Mouse (Mus musculus) retina, postnatal 1 day (tissue): Measurements from ENCODE around the gene Cysrt1.
"Not testable (repeated sequence)": the region's sequence is repeated elsewhere in the genome, so short reads cannot be mapped to it uniquely, and the experiment has no call there.

Experiments used
- DNase-seq: peaks from one replicate; pipeline ENCODE4 v3.0.0-alpha.2; 2012

Gene Cysrt1

DNA sequence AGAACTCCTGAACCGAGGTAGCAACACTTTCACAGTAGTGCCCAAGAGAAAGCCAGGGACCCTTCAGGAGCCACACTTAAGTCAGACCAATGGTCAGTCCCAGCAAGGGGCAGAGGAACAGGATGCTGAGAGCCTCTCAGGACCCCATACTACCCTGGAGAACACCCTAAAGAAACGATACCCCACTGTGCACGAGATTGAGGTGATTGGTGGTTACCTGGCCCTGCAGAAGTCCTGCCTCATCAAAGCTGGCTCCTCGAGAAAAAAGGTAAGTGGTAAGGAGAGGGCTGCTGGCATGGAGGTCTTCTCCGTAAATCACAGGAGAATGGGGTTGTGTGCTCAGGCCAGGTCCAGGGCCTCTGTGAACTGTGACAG lies 22.0 kb upstream of the Cysrt1 start:
- DNase-seq: no peak

DNA sequence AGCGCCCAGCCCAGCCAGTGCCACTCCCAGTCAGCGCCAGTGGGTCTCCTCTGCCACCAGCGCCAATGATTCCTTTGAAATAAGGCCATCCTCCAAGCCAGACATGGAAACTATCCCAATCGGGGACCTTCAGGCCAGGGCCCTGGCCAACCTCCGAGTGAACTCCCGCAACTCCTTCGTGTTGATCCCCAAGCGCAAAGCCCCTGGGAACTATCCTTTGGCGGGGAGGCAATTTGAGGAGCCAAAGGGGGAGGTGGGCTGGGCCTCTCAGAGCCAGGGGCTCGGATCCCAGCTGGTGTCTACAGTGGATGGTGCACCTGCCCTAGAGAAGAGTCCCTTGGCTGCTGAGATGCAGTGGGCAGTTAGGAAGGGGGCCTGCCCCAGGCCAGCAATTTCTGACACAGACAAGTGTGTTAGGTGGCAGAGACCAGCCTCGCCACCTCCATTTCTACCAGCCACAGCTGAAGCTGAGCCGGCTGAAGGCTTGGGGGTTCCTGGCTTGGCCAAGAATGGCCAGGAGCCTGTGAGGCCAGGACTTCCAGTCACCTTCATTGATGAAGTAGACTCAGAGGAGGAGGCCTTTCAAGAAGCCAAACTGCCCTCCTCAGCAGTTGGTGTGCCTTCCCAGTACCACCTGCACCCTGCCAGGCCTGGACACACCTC lies 21.5 kb upstream of the Cysrt1 start:
- DNase-seq: peak; percentile 24

GRCm38 (mm10) chr2:25262795-25263622 lies 20.8 kb upstream of the Cysrt1 start:
- peak; percentile 73 for DNase-seq

DNA sequence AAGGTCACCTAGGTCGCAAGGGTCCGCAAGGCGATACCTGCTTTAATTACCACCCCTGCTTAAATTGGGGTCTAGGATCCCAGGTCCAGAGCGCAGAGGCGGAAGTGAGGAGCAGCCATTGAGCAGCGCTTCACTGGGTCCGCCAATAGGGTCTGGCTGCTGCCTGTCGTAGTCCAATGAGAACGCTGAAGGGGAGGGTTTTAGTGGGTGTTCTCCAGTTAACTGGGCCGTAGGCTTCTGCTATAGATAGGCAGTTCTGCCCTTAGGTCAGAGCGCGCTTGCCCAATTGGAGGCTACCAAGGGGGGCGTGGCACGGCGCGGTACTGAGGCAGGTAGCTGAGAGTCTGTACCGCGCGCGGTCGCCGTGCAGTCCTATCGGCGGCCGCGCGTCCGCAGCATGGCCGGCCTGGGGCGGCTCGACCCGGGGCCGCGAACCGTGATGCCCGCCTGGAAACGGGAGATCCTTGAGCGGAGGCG lies 20.1 kb upstream of the Cysrt1 start, which contains the start of gene Tprn:
Gene Tprn, plus strand, starts transcription at position 328 of the 477 bp plus-strand sequence.
- DNase-seq: peak; percentile 98

DNA sequence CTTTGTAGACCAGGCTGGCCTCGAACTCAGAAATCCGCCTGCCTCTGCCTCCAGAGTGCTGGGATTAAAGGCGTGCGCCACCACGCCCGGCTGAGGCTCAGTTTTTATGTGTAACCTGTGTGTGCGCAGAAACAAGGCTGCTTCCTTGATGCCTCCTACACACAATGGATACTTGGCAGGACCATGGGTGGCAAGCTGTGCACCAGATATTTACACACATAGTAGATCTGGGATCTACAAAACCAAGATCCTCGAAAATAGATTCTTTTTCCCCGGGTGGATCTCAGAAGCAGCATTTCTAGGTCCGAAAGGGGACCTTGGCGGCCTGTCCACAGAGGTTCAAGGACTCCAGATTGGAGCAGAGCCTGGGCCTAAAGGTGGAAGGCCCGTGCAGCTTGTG lies 19.6 kb upstream of the Cysrt1 start:
- no peak for DNase-seq

DNA sequence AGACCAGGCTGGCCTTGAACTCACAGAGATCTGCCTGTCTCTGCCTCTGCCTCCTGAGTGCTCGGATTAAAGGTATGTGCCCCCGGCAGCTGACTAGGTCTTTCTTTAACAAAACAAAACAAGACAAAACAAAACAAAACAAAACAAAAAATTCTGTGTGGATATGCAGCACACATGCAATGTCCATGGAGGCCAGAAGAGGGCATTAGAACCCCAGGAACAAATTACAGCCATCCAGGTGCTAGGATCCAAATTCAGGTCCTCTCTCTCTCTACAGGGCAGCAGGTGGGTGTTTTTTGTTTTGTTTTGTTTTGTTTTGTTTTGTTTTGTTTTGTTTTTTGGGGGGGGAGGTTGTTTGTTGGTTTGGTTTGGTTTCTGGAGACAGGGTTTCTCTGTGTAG lies 16.6 kb upstream of the Cysrt1 start:
- DNase-seq: peak; percentile 43

GRCm38 (mm10) chr2:25257250-25257649 lies 15.0 kb upstream of the Cysrt1 start:
- DNase-seq: not testable (repeated sequence)

DNA sequence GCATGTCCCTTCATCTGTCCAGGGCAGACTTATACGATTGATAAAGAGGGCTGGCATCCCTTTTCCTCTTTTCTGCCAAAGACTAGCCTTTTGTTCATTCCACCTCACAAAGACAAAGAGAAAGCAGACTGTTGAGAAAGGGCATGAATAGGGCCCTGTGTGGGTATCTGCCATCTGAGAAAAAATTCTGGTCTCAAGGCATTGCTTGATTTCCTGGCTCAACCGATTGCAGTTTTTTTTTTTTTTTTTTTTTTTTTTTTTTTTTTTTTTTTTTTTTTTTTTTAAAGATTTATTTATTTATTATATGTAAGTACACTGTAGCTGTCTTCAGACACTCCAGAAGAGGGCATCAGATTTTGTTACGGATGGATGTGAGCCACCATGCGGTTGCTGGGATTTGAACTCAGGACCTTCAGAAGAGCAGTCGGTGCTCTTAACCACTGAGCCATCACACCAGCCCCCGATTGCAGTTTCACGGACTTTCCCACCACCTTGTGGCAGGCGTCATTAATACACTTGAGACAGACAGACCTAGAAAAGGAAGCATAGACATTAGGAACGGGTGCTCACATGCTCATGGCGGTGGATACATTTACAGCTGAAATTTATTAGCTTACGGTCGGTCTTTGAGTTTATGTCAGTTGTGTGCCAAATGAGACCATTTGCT lies 14.3 kb upstream of the Cysrt1 start:
- peak; percentile 55 for DNase-seq

DNA sequence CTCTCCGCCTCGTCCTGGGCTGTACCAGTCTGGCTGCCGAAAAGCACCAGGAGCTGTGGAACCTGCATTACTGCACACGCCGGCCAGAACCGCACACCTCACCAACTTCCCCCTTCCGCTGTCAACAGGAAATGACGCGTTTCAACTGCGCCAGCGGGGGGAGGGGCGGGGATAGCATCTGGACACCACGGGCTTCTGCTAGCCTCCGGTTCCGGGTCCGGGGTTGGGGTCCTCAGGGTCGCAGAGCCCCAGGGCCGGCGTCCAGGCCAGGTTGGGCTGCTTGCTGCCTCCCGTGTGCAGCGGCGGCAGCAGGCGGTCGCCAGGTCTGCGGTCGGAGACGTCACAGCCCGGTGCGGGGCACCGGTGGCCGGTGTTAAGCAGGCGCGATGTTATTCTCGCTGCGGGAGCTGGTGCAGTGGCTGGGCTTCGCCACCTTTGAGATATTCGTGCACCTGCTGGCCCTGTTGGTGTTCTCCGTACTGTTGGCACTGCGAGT lies 13.1 kb upstream of the Cysrt1 start, which contains the start of gene Tmem203:
Gene Tmem203, plus strand, starts transcription at position 156 of the 496 bp plus-strand sequence.
- peak; percentile 96 for DNase-seq

DNA sequence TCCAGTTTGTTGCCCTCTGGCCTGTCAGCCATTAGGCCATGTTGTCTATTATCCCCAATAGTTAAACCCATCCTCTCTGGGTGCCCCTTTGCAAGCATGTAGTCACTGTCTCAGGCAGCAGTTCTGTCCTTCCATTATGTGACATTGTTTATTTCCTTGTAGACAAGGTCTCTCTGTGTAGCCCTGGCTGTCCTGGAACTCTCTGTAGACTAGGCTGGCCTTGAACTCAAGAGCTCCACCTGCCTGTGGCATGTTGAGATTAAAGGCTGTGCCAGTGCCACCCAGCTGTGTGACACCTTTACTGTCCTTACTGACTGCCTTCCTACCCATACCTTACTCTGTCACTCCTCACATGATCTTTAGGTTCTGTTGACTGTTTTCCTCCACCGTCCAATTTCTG lies 10.1 kb upstream of the Cysrt1 start:
- DNase-seq: peak; percentile 23

DNA sequence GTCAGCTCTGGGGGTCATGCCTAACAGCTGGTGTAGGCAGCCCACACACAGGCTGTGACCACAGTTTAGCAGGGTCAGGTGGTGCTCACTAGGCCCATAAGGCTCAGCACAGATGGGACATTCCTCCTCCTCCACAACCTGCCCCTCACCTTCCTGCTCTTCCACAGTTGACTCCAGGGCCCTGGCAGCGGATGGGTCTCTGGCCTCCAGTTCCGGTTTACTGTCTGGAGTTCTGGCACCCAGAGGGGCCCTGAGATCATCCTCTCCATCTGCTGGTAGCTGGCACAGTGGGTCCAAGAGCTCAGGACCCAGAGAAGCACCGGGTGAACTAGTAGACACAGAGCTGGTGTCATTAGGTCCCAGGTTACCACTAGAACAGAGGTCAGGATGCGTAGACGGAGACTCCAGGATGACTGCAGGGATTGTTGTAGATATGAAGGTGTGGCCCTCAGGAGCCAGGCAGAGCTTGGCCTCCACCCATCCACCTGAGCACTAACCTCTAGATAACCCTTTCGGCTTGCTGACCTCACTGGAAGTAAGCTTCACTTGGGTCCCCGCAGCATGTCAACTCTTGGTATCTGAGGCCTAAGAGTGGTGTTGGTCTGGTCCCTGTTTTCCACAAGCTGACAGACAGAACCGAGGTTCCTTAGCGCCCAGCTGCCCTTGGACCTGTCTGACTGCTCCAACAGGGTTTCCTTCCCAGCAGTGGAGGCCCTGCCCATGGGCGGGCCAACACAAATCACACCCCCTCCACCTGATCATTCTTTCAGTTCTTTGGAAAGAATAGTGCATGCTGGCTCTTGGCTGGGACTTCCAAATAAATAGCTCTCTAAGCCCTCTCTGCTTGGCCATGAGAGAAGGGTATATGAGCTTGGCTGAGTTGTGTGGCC lies 4.2 kb upstream of the Cysrt1 start, which contains the start of gene AL732309.1:
Gene AL732309.1, minus strand, starts transcription at position 681 of the 890 bp plus-strand sequence.
- DNase-seq: no peak

GRCm38 (mm10) chr2:25244144-25244543 lies 1.9 kb upstream of the Cysrt1 start:
- no peak for DNase-seq

- no peak for DNase-seq
Measured at GRCm38 (mm10) chr2:25243342-25243741, 1.1 kb upstream of the Cysrt1 start.

DNA sequence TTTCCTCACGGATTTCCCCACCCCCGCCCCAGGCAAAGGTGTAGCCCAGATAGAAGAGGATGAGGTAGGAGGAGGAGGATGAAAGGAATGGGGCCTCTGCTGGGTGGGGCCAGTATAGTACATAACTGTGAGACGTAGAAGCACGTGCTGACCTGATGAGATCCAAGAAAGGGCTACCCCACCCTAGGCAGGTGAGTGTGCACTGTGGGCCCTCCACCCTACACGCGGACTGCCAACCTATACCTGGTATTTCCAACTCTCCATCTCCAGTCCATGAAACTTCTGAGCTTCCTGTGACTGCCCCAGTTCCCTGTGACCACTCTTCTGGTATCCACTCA lies 845 bp downstream of the Cysrt1 start:
- DNase-seq: no peak

DNA sequence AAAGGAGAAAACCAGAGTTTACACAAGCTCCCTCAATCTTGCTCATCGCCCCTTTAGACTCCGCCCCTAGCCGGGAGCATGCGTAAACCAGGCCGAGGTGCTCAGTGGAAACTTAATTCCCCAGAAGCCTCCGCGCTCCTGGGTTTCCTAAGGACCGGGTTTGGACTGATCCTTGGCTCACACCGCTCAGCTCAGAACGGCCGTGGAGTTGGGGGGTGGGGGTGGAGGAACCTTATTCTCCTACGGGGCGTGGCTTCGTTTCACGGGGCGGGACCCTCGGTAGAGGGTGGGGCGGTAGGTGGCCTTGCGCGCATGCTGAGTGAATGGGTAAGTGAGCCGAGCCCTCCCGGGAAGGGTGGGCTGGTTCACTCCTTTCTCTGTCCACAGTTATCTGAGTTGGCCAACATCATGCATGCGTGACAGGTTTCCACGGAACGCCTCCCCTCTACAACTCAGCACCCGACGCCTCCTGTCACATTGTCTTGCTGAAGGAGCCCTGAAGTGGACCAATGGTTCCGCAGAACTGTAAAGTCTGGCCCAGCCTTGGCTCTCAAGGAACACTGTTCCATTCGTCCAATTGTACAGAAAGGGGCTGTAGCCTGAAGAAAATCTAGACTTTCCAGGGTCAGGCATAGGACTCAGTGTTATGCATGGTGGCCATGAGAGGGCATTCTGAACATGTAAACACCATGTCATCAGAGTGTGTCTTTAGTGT lies 1.4 kb downstream of the Cysrt1 start:
- DNase-seq: peak; percentile 88

DNA sequence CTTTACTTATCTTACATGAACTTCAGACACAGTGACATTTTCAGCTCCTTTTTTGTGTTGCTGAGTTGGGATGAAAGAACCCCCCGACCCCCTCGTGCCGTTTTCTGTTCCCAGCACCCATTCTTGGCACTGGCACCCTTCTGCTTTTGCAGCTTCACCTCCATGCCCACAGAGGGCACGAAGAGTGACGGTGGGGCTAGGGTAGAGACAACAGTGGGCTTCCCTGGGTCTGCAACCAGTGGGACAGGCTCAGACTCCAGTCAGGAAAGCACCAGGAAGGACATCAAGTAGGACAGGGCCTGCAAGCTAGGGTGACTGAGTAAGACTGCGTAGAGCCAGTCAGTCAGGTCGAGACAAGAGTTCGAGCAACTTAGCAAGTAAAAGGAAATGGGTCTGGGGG lies 1.9 kb downstream of the Cysrt1 start:
- no peak for DNase-seq

DNA sequence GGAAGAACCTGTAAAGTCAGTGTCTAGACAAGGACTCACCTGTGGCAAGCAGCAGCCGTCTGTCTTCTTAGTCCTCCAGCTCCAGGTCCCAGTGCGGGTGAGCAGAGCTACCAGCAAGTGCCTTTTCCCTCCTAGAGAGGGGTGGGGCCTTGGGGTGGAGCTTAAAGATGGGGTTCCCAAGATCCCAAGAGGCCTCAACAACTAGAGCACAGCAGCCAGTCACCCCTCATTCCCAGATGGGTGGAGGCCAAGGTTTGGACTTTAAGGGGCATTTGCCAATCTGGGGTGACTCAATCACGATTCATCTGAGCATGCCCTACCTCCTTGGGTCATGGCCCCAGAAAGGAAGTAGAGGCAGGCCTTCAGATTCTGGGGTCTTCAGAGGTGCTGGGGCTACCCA lies 2.5 kb downstream of the Cysrt1 start:
- DNase-seq: no peak

DNA sequence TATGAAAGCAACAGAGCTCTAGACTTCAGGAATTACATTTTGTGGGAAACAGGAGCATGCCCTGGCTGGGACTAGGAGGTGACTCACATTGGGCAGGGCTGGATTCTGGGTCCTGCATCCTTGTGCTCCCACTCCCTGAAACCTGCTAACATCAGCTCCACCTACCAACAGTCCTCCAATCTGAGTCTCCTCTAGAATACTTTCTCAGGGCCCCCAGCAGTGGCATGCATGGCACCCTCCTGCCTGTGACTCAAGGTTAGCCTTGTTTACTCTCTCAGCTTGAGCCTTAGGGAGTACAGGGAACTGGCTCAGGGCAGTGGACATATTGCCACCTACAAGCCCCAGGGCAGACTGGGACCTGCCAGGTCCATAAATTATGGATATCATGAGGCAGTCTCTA lies 4.1 kb downstream of the Cysrt1 start:
- no peak for DNase-seq

- DNase-seq: no peak
Measured at GRCm38 (mm10) chr2:25237522-25237921, 4.7 kb downstream of the Cysrt1 start.

DNA sequence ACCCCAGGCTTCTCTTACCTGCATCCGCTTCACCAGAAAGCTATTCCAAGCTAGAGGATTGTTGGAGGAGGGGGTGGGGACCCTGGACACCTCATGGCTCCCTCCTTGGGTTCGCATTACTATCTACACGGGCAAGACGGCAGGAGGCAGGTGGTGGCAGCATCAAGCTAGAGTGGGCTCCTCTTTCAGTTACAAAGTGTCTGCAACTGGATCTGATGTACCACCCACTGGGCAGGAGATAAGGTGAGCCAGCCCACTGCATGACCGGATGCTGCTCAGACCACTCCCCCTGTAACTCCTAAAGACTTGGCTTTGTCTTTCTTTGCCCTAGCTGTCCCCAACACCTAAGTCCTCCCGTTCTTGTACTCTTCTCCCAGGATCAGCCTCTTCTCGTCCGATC lies 5.6 kb downstream of the Cysrt1 start, which contains the start of gene Rnf224:
Gene Rnf224, minus strand, starts transcription at position 174 of the 400 bp plus-strand sequence.
- DNase-seq: no peak

- DNase-seq: no peak
Measured at GRCm38 (mm10) chr2:25234551-25235220, 7.6 kb downstream of the Cysrt1 start.
